Mouse (Mus musculus) C2C12 (cell line): ENCODE results near the gene Atp2b4.

Experiments
- CEBPB ChIP-seq: IDR thresholded peaks from one replicate; pipeline ENCODE4 v1.6.1; 2011; ENCODE audit warnings: low read depth, mild to moderate bottlenecking, control low read depth, moderate library complexity
- CTCF ChIP-seq: IDR thresholded peaks from one replicate; pipeline ENCODE4 v1.5.1; 2011; ENCODE audit not compliant: control insufficient read depth, insufficient read depth, insufficient read length
- MAX ChIP-seq: IDR thresholded peaks from one replicate; pipeline ENCODE4 v1.6.1; 2011; ENCODE audit warnings: mild to moderate bottlenecking, control low read depth
- MYOD1 ChIP-seq: IDR thresholded peaks from one replicate; pipeline ENCODE4 v1.6.1; 2011; ENCODE audit warnings: low read depth; ENCODE audit not compliant: control insufficient read depth, insufficient read length
- MYOG ChIP-seq: IDR thresholded peaks from one replicate; pipeline ENCODE4 v1.6.1; 2011; ENCODE audit not compliant: control insufficient read depth, insufficient read length; ENCODE audit errors: extremely low read depth
- USF1 ChIP-seq: IDR thresholded peaks from one replicate; pipeline ENCODE4 v1.6.1; 2011; ENCODE audit warnings: low read depth, mild to moderate bottlenecking, control low read depth, moderate library complexity

DNA sequence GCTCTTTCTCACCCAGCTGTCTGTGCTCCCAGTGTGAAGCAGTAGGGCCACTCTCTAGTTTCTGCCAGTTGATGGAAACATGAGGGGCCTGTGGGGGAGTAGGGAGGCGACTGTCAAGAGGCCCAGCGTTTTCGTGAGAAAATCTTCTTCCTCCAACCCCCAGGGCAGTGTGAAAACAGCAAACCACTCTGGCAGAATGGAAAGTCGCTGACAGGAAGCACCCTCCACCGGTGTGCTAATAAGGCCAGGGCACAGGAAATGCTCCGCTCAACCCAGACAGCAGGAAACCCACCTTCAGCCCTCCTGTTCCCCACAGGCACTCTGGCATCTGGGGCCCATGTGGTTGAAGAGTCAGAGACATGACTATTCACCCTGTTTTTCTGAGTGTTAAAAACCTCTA is 110.9 kb downstream of the Atp2b4 start, which contains the start of gene Lax1:
- TF ChIP-seq CTCF (no peak), USF1 (no peak), CEBPB (no peak), MAX (no peak), MYOG (no peak), MYOD1 (no peak)
